Mouse (Mus musculus): ENCODE data around the gene Gstp1. TPM values are rescaled to one million over a fixed set of nuclear protein-coding genes. Genes with fewer than 3 reads are reported as not detected.
A peak's percentile ranks its signal among the peaks of the same experiment; 100 is the strongest.

The Gstp1 gene
- polyA plus RNA-seq, 1 experiment, result 307 TPM

GRCm38 (mm10) chr19:3996747-3997146 is 41.0 kb downstream of the Gstp1 start:
- no peak for DNase-seq (ENCODE audit: low read depth)
- TF ChIP-seq POLR2A (IDR thresholded peaks at IDR 0.05; ENCODE audit: borderline replicate concordance, extremely low read depth, insufficient read depth, insufficient read length, poor library complexity, severe bottlenecking), result no peak
- no peak for TF ChIP-seq CTCF (IDR thresholded peaks at IDR 0.05; ENCODE audit: borderline replicate concordance, extremely low read depth, insufficient read depth, insufficient read length)

GRCm38 (mm10) chr19:3996106-3996505 is 41.7 kb downstream of the Gstp1 start:
- DNase-seq (ENCODE audit: low read depth), result no peak
- no peak for TF ChIP-seq POLR2A (IDR thresholded peaks at IDR 0.05; ENCODE audit: borderline replicate concordance, extremely low read depth, insufficient read depth, insufficient read length, poor library complexity, severe bottlenecking)

- TF ChIP-seq POLR2A (IDR thresholded peaks at IDR 0.05; ENCODE audit: borderline replicate concordance, extremely low read depth, insufficient read depth, insufficient read length, poor library complexity, severe bottlenecking) (no peak), CTCF (IDR thresholded peaks at IDR 0.05; ENCODE audit: borderline replicate concordance, extremely low read depth, insufficient read depth, insufficient read length) (no peak)
- DNase-seq (ENCODE audit: low read depth), result no peak
Measured at GRCm38 (mm10) chr19:3995505-3995904, 42.3 kb downstream of the Gstp1 start.

- no peak for DNase-seq (ENCODE audit: low read depth)
- TF ChIP-seq CTCF (IDR thresholded peaks at IDR 0.05; ENCODE audit: borderline replicate concordance, extremely low read depth, insufficient read depth, insufficient read length) (no peak), POLR2A (IDR thresholded peaks at IDR 0.05; ENCODE audit: borderline replicate concordance, extremely low read depth, insufficient read depth, insufficient read length, poor library complexity, severe bottlenecking) (no peak)
Measured at GRCm38 (mm10) chr19:3994932-3995331, 42.9 kb downstream of the Gstp1 start.

- DNase-seq (ENCODE audit: low read depth), result no peak
- TF ChIP-seq POLR2A (IDR thresholded peaks at IDR 0.05; ENCODE audit: borderline replicate concordance, extremely low read depth, insufficient read depth, insufficient read length, poor library complexity, severe bottlenecking), result no peak
Measured at GRCm38 (mm10) chr19:3992416-3992815, 45.4 kb downstream of the Gstp1 start, which contains the start of gene Tbx10. Tbx10 (plus strand) TSS chr19:3992752.

- TF ChIP-seq POLR2A (IDR thresholded peaks at IDR 0.05; ENCODE audit: borderline replicate concordance, extremely low read depth, insufficient read depth, insufficient read length, poor library complexity, severe bottlenecking) (no peak), CTCF (IDR thresholded peaks at IDR 0.05; ENCODE audit: borderline replicate concordance, extremely low read depth, insufficient read depth, insufficient read length) (no peak)
Measured at GRCm38 (mm10) chr19:3991966-3992365, 45.8 kb downstream of the Gstp1 start.

GRCm38 (mm10) chr19:3991562-3991961 is 46.2 kb downstream of the Gstp1 start:
- no peak for DNase-seq (ENCODE audit: low read depth)
- TF ChIP-seq POLR2A (IDR thresholded peaks at IDR 0.05; ENCODE audit: borderline replicate concordance, extremely low read depth, insufficient read depth, insufficient read length, poor library complexity, severe bottlenecking), result no peak
- no peak for TF ChIP-seq CTCF (IDR thresholded peaks at IDR 0.05; ENCODE audit: borderline replicate concordance, extremely low read depth, insufficient read depth, insufficient read length)

More at GRCm38 (mm10) chr19:3991966-3992365, 45.8 kb downstream of the Gstp1 start:
- DNase-seq (ENCODE audit: low read depth), result no peak

GRCm38 (mm10) chr19:3990804-3991203 is 47.0 kb downstream of the Gstp1 start:
- no peak for DNase-seq (ENCODE audit: low read depth)
- TF ChIP-seq CTCF (IDR thresholded peaks at IDR 0.05; ENCODE audit: borderline replicate concordance, extremely low read depth, insufficient read depth, insufficient read length), result no peak
- no peak for TF ChIP-seq POLR2A (IDR thresholded peaks at IDR 0.05; ENCODE audit: borderline replicate concordance, extremely low read depth, insufficient read depth, insufficient read length, poor library complexity, severe bottlenecking)

GRCm38 (mm10) chr19:3988750-3989149 is 49.0 kb downstream of the Gstp1 start:
- TF ChIP-seq CTCF (IDR thresholded peaks at IDR 0.05; ENCODE audit: borderline replicate concordance, extremely low read depth, insufficient read depth, insufficient read length) (no peak; the same call in 1 of the 2 replicates), POLR2A (IDR thresholded peaks at IDR 0.05; ENCODE audit: borderline replicate concordance, extremely low read depth, insufficient read depth, insufficient read length, poor library complexity, severe bottlenecking) (no peak)
- no peak for DNase-seq (ENCODE audit: low read depth)

- no peak for DNase-seq (ENCODE audit: low read depth)
- TF ChIP-seq POLR2A (IDR thresholded peaks at IDR 0.05; ENCODE audit: borderline replicate concordance, extremely low read depth, insufficient read depth, insufficient read length, poor library complexity, severe bottlenecking), result no peak
- TF ChIP-seq CTCF (IDR thresholded peaks at IDR 0.05; ENCODE audit: borderline replicate concordance, extremely low read depth, insufficient read depth, insufficient read length), result no peak
Measured at GRCm38 (mm10) chr19:3988066-3988465, 49.7 kb downstream of the Gstp1 start.

GRCm38 (mm10) chr19:3986334-3986733 is 51.5 kb downstream of the Gstp1 start, which contains the start of gene Acy3:
Acy3 (plus strand) TSS chr19:3986570.
- DNase-seq (ENCODE audit: low read depth), result peak; percentile 62
- no peak for TF ChIP-seq POLR2A (IDR thresholded peaks at IDR 0.05; ENCODE audit: borderline replicate concordance, extremely low read depth, insufficient read depth, insufficient read length, poor library complexity, severe bottlenecking)
- no peak for TF ChIP-seq CTCF (IDR thresholded peaks at IDR 0.05; ENCODE audit: borderline replicate concordance, extremely low read depth, insufficient read depth, insufficient read length)

Other genes with a start within 250 kb of the Gstp1 start
- 79.9 and 89.6 TPM in 2 replicates for gene Chka, start 186.2 kb downstream of the Gstp1 start, polyA plus RNA-seq (2012; rRNA removed)
- gene Tcirg1, start 130.9 kb downstream of the Gstp1 start, polyA plus RNA-seq (2012; rRNA removed), result 31.4 and 45.2 TPM in 2 replicates
- gene Ndufs8, start 125.2 kb downstream of the Gstp1 start, polyA plus RNA-seq (2012; rRNA removed), result 184 and 218 TPM in 2 replicates
- 1.2 and 1.8 TPM in 2 replicates for gene Aldh3b1, start 108.2 kb downstream of the Gstp1 start, polyA plus RNA-seq (2012; rRNA removed)
- gene Unc93b1, start 102.8 kb downstream of the Gstp1 start, polyA plus RNA-seq (2012; rRNA removed), result 12.3 and 13.4 TPM in 2 replicates
- gene Aldh3b3, start 79.3 kb downstream of the Gstp1 start, polyA plus RNA-seq (2012; rRNA removed), result 0.01 and 0.05 TPM in 2 replicates
- gene Aldh3b2, start 65.7 kb downstream of the Gstp1 start, polyA plus RNA-seq (2012; rRNA removed), result 1.1 and 1.3 TPM in 2 replicates
- 2.5 and 2.7 TPM in 2 replicates for gene Acy3, start 51.4 kb downstream of the Gstp1 start, polyA plus RNA-seq (2012; rRNA removed)
- 0.16 and 0.46 TPM in 2 replicates for gene Tbx10, start 45.2 kb downstream of the Gstp1 start, polyA plus RNA-seq (2012; rRNA removed)
- gene Nudt8, start 37.4 kb downstream of the Gstp1 start, polyA plus RNA-seq (2012; rRNA removed), result 16.4 and 17.5 TPM in 2 replicates
- gene Gm49405, start 37.4 kb downstream of the Gstp1 start, polyA plus RNA-seq (2012; rRNA removed), result 8.3 and 9.0 TPM in 2 replicates
- 18.4 and 22.7 TPM in 2 replicates for gene Doc2g, start 34.7 kb downstream of the Gstp1 start, polyA plus RNA-seq (2012; rRNA removed)
- 174 and 194 TPM in 2 replicates for gene Ndufv1, start 25.2 kb downstream of the Gstp1 start, polyA plus RNA-seq (2012; rRNA removed)
- 2.9 and 9.0 TPM in 2 replicates for gene Gstp2, start 8.0 kb upstream of the Gstp1 start, polyA plus RNA-seq (2012; rRNA removed)
- gene Gstp3, start 21.6 kb upstream of the Gstp1 start, polyA plus RNA-seq (2012; rRNA removed), result not detected in 2 replicates
- gene Cabp2, start 43.6 kb upstream of the Gstp1 start, polyA plus RNA-seq (2012; rRNA removed), result not detected in 2 replicates
- gene Cdk2ap2, start 59.2 kb upstream of the Gstp1 start, polyA plus RNA-seq (2012; rRNA removed), result 56.1 and 82.2 TPM in 2 replicates
- 149 and 158 TPM in 2 replicates for gene Pitpnm1, start 62.0 kb upstream of the Gstp1 start, polyA plus RNA-seq (2012; rRNA removed)
- gene Aip, start 87.9 kb upstream of the Gstp1 start, polyA plus RNA-seq (2012; rRNA removed), result 80.0 and 88.6 TPM in 2 replicates
- 0.08 TPM in 2 replicates for gene Gpr152, start 101.8 kb upstream of the Gstp1 start, polyA plus RNA-seq (2012; rRNA removed)
- 0.05 and 0.19 TPM in 2 replicates for gene Cabp4, start 106.0 kb upstream of the Gstp1 start, polyA plus RNA-seq (2012; rRNA removed)
- gene Coro1b, start 110.6 kb upstream of the Gstp1 start, polyA plus RNA-seq (2012; rRNA removed), result 210 and 237 TPM in 2 replicates
- gene Ptprcap, start 115.6 kb upstream of the Gstp1 start, polyA plus RNA-seq (2012; rRNA removed), result 1.5 and 2.0 TPM in 2 replicates
- 59.5 and 87.7 TPM in 2 replicates for gene Rps6kb2, start 125.4 kb upstream of the Gstp1 start, polyA plus RNA-seq (2012; rRNA removed)
- 4.1 and 4.3 TPM in 2 replicates for gene Carns1, start 137.5 kb upstream of the Gstp1 start, polyA plus RNA-seq (2012; rRNA removed)
- gene Tbc1d10c, start 153.3 kb upstream of the Gstp1 start, polyA plus RNA-seq (2012; rRNA removed), result 1.8 and 2.2 TPM in 2 replicates
- gene Ppp1ca, start 154.1 kb upstream of the Gstp1 start, polyA plus RNA-seq (2012; rRNA removed), result 426 and 472 TPM in 2 replicates
- gene Rad9a, start 163.7 kb upstream of the Gstp1 start, polyA plus RNA-seq (2012; rRNA removed), result 32.7 and 49.1 TPM in 2 replicates
- gene Clcf1, start 176.3 kb upstream of the Gstp1 start, polyA plus RNA-seq (2012; rRNA removed), result 2.3 and 3.7 TPM in 2 replicates
- gene AC109138.7, start 176.4 kb upstream of the Gstp1 start, polyA plus RNA-seq (2012; rRNA removed), result not detected in 2 replicates
- 23.6 and 36.5 TPM in 2 replicates for gene Pold4, start 193.9 kb upstream of the Gstp1 start, polyA plus RNA-seq (2012; rRNA removed)
- 50.4 and 57.5 TPM in 2 replicates for gene Ssh3, start 231.2 kb upstream of the Gstp1 start, polyA plus RNA-seq (2012; rRNA removed)
- 53.4 and 54.2 TPM in 2 replicates for gene Ankrd13d, start 245.2 kb upstream of the Gstp1 start, polyA plus RNA-seq (2012; rRNA removed)